Mouse (Mus musculus) lung, adult 18-20 months (tissue): ENCODE results near the gene Cep72.
"Not testable (repeated sequence)": the region's sequence is repeated elsewhere in the genome, so short reads cannot be mapped to it uniquely, and the experiment has no call there.

ENCODE experiments used
- DNase-seq, 2 experiments: peaks; one replicate each; pipeline ENCODE4 v3.0.0; 2022; ENCODE audit warnings: mixed read lengths in 2 of 2

Cep72 gene

DNA sequence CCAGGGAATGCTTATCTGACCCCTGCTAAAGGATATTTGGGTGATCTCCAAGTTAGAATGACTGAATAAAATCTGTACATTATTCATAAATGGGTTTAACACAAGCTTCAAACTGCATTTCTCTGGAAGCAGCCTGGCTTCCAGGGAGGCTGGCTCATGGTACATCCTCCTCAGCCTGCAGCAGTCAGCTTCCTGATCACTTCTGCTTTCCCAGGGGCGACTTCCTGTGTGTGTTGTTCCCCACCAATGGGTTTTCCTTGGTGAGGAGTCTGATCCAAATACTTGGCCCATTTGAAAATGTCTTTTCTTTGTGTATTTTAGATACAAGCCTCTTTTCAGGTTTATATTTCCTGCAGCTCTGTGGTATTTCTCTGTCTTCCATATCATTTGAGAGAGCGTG lies 33.1 kb downstream of the Cep72 start:
- no peak for DNase-seq

DNA sequence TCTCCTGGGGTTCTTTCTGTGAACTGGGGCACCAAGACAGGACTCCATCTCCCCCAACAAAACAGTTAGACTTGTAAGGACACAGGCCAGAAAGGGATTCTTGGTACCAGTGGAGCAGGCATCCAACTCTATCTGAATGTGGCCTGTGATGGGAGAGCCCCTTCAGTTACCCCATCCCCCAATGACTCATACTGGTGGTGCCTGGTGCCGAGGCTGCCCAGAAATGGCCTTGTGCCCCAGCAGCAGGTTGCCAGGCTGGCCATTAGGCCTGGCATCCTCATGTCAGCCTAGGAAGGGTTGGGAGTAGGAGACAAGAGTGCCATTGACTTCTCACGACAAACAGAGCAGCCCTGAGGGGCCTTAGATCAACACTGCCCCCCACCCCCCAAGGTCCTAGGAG lies 34.0 kb downstream of the Cep72 start:
- DNase-seq, result no peak

DNA sequence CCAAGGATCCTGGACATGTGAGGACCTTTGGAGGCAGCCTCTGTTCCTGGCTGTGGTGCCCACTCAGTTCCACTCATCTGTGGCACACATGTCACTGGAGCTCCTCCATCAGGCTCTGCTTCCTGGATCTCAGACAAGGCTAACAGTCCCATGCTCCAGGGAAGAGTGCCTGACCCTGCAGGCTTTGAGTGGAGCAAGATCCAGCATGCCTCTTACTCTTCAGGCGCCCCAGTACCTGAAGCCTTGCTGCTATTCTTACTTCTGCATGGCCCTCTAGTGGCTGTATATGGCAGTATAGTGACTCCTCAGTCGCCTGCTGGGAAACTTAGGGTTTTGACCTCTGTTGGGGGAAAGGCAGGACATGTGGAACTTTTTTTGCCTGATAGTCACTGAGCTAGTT lies 35.9 kb downstream of the Cep72 start:
- peak; percentile 52 to 75 for DNase-seq

DNA sequence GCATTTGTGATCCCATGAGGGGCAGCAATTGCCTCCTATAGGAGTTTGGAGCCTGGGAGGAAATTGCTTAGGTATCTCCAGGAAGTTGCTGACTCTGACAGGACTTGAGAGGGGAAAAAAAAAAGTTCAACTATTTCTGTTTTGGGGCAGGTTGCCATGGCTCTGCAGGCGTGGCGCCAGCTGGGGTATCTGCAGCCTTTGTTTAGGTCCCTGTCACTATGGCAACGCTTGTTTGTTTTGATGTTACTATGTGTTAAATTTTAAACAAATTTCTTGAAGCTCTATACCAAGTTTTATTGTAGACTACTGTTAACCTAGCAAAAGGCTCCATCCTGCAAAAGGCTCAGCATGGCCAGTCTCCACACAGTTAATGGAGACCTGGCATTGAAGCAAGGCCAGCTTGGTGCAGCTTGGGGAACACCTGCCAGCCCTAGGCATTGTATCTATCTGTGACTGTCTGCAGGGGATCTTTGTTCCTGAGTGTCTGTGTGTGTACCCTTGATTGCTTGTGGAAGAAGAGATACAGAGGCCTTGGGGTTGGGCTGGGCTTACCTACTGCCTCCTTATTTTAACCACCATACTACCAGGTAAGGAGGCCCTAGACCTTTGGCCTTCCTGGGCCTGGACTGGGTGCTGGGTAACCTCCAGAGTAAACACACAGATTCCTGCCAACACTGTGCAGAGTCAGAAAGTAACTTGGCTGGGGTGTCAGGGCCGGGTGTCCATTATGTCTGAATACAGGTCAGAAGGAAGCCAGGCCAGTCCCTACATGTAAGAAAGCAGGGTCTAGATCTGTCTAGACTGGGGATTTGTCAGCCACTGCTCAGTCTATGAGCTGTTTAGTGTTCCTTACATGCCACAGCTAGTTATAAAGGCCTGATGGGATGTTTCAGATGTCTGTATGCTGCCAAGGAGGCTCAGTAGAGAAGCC lies 36.7 kb downstream of the Cep72 start:
- DNase-seq, result peak; percentile 62 to 67

DNA sequence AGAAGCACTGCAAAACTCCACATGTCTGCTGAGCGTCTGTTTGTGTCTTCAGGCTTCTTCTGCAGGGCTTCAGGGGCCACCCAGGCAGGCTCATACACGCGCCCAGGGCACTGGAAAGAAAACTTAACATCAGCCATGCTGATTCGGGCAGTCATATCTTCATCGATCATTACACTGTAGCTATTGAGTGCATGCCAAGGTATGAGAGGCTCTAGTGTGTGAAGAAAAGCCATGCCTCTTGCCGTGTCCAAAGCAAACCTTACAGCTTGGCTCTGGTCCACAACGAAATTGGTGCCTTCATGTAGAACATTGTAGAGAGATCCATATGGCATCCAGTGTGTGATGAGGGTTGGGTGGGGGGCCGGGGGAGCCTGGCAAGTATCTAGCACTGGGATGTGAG lies 43.1 kb downstream of the Cep72 start:
- DNase-seq, result peak in 1 of 2 experiments; percentile 49

DNA sequence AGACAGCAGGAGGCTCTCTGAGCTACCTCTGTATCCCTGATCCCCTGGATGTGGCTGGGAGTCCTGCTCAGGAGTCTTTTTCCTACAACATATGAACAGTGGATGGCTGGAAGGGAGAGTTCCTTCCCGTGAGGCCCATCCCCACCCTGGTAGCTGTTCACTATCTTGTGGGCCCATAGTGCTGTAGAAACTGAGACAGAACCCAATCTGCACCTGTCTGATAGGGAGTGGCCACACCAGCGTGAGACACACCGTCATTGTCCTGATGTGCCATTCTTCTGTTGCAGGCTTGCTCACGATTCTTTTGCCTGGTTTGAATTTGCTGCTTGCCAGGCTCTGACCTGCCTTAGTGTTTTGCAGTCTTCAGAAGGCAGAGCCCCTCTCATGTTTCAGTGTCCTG lies 44.7 kb downstream of the Cep72 start:
- no peak for DNase-seq

DNA sequence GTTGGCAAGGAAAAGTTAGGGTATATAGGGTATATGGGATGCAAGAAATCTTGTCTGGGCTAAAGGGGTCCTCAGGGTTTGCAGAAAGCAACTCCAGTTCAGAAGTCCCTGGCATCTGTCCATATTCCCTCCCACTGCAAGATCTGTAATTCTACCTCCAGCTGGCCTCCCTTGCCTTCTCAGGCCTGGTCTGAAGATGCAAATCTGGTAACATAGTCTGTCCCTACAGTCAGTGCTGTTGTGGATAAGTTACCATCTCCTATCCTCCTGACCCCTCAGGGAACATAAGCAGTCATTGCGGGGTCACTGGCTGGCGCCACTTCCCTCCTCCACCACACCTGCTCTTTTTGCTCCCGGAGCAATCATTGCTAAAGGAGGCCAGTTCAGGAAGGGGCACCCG lies 46.2 kb downstream of the Cep72 start:
- no peak for DNase-seq

DNA sequence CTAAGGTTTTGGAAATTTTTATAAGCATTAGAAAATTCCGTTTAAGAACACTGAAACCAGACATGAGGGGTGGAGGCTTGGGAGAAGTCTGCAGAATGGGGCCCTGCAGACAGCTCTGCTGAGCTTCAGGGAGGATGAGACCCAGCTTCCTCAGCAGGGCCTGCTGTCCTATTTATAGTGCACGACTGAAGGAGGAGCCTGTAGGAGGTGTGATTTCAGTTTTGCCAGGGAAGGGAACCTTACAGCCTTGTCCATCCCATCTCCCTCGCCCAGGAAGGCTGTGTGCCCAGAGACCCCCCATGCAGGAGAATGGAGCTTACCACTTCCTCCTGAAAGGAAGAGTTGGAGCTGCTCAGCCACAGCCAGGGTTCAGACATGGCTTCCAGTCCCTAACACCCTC lies 51.4 kb downstream of the Cep72 start:
- DNase-seq, result no peak

DNA sequence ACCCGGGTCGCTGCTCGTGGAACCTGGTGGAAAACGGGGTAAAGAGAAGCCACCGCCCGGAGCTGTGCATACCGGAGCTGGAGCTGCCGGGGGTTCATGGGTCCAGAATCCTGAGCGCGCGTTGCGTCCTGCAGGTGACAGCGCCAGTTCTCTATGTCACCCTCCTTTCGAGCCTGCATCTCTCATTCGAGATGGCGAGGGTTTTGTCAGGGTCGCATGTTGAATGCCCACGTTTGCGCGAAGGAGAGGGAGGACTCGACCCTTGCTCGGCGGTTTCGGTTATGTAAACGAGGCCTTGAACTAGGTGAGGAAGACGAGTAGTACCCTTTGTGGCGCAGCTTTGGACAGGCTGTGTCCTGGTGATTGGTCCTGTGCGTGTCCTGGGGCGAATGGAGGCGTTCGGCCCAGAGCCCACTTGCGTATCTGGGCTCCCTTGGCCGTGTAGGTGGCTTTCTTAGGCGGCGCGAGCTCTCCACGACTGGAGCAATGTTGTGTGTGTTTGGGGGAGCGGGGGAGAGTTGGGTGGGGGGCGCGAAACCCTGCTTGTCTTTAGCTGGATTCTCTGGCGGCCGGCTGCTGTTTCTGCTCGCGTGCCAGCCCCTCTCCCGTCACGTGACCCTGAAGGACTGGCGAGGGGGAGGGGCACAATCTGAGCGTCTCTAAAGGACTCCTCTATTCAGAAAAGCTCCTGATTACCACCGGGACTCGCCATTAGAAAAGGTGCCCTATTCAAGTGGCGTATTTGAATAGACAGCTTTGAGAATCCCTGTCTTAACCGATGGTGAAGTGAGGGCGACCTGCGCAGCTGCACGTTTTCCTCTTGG lies 52.1 kb downstream of the Cep72 start:
- DNase-seq, result peak; percentile 81 to 84

DNA sequence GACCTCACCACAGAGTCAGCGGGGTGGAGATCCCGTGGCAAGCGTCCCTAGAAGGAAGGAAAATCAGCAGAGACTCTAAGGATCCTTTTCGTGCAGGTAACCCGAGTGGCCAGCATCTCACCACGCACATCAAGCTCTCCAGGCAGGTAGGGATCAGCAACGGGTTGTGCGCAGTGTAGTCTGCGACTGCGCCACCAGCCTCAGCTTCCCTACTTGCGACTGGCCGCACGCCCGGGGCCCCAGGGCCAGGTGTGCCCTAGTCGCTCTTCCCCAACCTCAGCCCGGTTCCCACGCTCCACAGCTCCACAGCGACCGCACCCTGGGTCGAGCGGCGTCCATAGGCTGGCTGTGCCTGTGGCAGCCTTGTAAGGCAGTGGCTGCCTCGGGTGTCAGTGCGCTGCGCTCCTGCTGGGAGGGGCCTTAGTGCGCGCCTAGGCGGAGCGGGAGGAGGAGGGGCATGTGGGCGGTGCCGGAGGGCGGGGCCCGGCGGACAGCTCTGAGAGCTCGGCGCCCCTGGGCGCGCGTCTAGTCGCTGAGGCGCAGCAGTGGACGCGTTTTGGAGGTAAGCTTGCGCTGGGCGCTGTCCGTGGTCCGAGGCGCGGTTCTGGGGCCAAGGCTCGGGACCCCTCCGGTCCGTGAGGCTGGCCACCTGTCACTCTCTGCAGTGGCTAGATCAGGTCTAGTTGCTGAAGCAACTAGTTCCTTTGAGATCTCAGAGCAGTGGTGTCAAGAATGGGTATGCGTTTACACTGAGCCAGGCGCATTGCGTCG lies 53.0 kb downstream of the Cep72 start, which contains the start of gene Tppp:
TSS of gene Tppp (plus strand) at position 460 of the 771 bp plus-strand sequence.
- peak; percentile 96 to 97 for DNase-seq

DNA sequence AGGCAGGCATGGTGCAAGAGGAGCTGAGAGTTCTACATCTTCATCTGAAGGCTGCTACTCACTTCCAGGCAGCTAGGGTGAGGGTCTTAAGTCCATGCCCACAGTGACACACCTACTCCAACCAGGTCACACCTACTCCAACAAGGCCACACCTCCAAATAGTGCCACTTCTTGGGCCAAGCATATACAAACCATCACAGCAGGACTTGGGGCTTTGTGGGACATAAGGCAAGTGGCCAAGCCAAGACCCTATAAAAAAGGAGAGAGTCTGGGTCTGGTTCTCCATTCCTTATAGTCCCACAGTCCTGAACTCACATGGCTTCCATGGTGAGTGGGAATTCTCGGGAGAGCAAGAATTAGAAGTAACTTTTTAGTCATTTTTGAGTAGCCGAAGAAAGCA lies 53.9 kb downstream of the Cep72 start:
- DNase-seq, result not testable (repeated sequence)

DNA sequence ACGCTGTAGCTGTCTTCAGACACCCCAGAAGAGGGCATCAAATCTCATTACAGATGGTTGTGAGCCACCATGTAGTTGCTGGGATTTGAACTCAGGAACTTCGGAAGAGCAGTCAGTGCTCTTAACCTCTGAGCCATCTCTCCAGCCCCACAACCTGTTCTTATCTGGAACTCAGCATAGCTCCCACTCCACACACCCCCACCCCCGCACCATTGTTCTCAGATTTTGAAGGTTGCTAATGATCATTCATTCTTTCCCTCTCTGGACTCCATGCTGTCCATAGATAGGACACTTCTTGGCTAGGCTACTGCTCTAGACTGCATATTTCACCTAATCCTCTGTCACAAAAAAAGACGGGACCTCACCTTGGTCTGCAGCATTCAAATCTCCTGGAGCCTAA lies 55.2 kb downstream of the Cep72 start:
- DNase-seq, result not testable (repeated sequence)

DNA sequence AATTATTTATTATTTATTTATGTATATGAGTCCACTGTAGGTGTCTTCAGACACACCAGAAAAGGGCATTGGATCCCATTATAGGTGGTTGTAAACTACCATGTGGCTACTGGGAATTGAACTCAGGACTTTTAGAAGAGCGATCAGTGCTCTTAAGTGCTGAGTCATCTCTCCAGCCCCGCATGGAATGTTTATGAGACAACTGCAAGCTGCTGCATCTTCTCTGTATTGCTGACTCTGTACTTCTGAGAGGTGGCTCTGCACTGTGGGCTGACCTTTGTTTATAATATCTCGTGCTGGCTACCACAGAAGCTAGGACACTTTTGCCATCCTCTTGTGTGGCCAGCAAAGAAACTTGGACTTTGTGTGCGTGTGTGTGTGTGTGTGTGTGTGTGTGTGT lies 60.6 kb downstream of the Cep72 start:
- no peak for DNase-seq

DNA sequence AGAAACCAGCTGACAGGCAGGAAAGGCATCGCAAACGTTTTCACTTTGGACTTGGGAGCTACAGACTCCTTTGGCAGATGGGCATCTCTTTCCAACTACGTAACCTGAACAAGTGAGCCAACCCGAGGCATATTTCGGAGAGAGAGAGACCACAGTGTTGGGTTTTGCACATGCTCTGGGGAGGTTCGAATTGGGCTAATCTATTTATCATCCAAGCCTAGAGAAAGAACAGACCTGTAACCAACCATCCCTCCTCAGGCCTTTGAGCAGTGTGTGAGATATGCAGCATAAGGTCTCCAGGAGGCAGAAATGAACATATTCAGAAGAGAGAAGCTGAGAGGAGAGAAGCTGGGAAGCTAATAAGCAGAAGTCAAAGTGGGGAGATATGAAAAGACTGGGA lies 61.1 kb downstream of the Cep72 start:
- DNase-seq, result no peak

DNA sequence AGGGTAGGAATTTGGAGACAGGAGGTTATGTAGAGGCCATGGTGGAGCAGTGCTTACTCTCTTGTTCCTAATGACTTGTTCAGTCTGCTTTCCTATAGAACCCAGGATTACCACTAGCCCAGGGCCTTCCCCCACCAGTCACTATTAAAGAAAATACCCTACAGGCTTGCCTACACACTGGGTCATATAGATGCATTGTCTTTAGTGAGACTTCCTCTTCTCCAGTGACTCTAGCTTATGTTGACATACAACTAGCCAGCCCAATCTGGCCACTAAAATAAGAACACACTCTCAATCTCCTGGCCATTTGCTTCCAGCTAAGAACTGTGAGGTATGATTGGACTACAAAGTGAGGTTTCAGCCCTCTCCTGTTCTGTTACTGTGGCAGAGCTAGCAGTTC lies 61.6 kb downstream of the Cep72 start:
- no peak for DNase-seq

DNA sequence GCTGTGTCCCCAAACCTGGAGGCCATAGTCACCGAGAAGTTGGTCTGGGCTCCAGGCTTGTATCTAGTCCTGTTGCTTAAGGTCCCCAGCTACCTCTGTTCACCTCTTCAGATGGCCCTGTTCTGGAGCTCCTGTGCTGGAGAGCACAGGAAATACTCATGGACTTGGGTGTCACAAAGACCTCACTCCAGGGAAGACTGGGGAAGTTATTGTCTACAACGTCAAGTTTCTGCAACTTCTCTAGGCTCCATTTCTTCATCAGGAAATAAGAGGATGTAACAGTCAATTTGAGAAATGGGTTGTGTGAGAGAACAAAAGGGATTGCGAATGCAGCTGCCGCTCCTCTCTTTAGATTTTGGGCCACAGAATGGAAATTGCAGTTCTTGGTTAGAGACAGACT lies 65.6 kb downstream of the Cep72 start:
- no peak for DNase-seq

DNA sequence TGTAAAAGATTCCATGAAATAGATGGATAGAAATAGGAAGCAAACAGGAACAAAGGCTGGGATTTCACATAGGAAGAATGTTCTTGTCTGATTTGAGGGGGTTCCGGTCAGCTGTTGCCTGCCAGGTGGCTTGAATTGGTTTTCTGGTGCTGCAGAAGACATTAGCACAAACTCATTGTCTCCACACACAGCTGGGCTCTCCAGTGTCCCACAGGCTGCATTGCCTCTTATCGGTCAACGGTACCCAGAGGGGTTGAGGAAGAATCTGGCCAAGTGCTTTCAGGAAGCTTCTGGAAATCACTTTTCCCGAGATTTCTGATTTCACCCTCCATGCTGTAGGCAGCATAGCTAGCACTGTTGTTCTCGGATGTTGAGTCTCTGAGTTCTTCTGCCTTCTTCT lies 70.8 kb downstream of the Cep72 start:
- DNase-seq, result no peak

DNA sequence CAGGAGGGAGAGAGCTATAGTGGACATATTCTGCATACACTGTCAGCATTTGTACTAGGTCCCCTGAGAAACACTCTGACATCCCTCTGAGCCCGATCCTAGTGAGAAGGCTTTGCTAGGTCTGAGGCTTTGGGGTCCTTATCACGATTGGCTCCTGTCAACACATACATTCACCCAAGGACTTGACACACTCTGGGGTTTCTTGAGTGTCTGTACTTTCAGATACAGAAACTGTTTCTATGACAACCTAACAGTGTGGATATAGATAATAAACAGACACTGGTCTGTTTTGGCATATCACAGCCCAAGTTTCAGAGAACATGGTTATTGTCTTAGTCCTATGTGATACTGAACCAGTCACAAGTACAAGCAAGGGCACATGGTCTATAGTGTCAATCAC lies 71.3 kb downstream of the Cep72 start:
- no peak for DNase-seq

DNA sequence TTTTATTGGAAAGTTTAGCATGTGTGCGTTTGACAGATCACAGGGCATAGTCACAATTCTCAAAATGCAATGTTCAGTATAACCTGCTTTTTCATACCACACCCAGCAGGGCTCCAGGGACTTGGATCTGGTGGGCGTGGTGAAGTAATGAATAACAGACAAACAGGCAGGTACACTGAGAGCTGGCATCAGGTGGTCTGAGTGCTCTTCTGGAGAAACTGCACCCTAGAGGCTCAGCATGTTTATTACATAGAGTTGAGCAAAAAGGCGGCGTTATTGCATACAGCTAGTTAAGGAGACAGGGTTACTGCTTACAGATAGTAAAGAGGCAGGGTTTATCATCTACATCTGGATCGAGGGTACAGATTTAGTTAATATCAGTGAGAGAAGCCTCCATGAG lies 71.8 kb downstream of the Cep72 start:
- DNase-seq, result no peak
